Mouse (Mus musculus): ENCODE measurements around the gene Ucn2. TPM values are rescaled to one million over a fixed set of nuclear protein-coding genes. Genes with fewer than 3 reads are reported as not detected.

The Ucn2 gene
- polyA plus RNA-seq, 1 experiment from 2014 or later = not detected

DNA sequence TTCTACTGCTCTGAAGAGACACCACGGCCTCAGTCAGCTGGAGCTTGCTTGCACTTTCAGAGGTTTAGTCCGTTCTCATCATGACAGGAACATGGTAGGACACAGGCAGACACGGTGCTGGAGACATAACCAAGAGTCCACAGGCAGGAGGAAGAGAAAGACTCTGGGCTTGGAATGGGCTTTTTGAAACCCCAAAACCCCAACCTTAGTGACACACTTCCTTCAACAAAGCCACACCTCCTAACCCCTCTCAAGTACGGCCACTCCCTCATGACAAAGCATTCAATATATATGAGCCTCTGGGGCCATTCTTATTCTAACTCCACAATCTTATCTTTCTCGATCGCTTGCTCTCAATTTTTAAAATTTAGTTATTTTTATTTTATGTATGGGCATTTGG, 46.6 kb downstream of the Ucn2 start:
- ATAC-seq = no peak
- no peak overlapping the region for H3K27ac ChIP-seq (ENCODE audit: low read length)
- H3K27me3 ChIP-seq (ENCODE audit: control insufficient read depth, insufficient read depth, low read depth, low read length) = no peaks in the 10 kb centered on the region
- H3K4me3 ChIP-seq (ENCODE audit: low read depth, low read length) = no peak overlapping the region
- WGBS = 84% methylated on average over 6 of the region's 6 CpGs
- H3K9me3 ChIP-seq (replicated peaks; ENCODE audit: control insufficient read depth, low read length, poor library complexity, severe bottlenecking) = no peaks in the 10 kb centered on the region
- no peaks in the 10 kb centered on the region for H3K4me1 ChIP-seq (ENCODE audit: control insufficient read depth, insufficient read depth, low read length)
- no peak overlapping the region for H3K4me2 ChIP-seq (ENCODE audit: low read length)
- no peak overlapping the region for H3K9ac ChIP-seq (ENCODE audit: low read depth, low read length)
- H3K36me3 ChIP-seq (ENCODE audit: control insufficient read depth, insufficient read depth, low read length) = peaks cover 9% of the 10 kb centered on the region; the same call in 1 of the 2 replicates

MicroRNA genes within 50 kb of the gene (microRNA counts, 519-probe panel; counts per million panel counts)
- 386 counts per million, percentile 18 among the panel's probes with 10 or more counts for microRNA mmu-miR-711

Small RNAs within 50 kb of the gene (microRNA-seq; reads per million reads assigned to microRNA genes)
- gene Mir711 = not detected

Other genes with a start within 250 kb of the Ucn2 start
- 199 and 222 TPM in 2 replicates for gene Ip6k2, start 202.2 kb upstream of the Ucn2 start, polyA plus RNA-seq (2015; fragmentation: Nextera tagmentation; extraction: Ambion mirVana)
- 33.2 and 51.7 TPM in 2 replicates for gene Nckipsd, start 177.6 kb upstream of the Ucn2 start, polyA plus RNA-seq (2015; fragmentation: Nextera tagmentation; extraction: Ambion mirVana)
- gene Celsr3, start 159.7 kb upstream of the Ucn2 start, polyA plus RNA-seq (2015; fragmentation: Nextera tagmentation; extraction: Ambion mirVana) = 12.7 and 16.4 TPM in 2 replicates
- 17.5 and 19.0 TPM in 2 replicates for gene Slc26a6, start 132.7 kb upstream of the Ucn2 start, polyA plus RNA-seq (2015; fragmentation: Nextera tagmentation; extraction: Ambion mirVana)
- not detected in 2 replicates for gene Tmem89, start 71.4 kb upstream of the Ucn2 start, polyA plus RNA-seq (2015; fragmentation: Nextera tagmentation; extraction: Ambion mirVana)
- gene Uqcrc1, start 49.4 kb upstream of the Ucn2 start, polyA plus RNA-seq (2015; fragmentation: Nextera tagmentation; extraction: Ambion mirVana) = 417 and 452 TPM in 2 replicates
- 1.1 and 1.6 TPM in 2 replicates for gene Col7a1, start 32.4 kb upstream of the Ucn2 start, polyA plus RNA-seq (2015; fragmentation: Nextera tagmentation; extraction: Ambion mirVana)
- 31.5 and 31.9 TPM in 2 replicates for gene Pfkfb4, start 5.8 kb downstream of the Ucn2 start, polyA plus RNA-seq (2015; fragmentation: Nextera tagmentation; extraction: Ambion mirVana)
- gene Shisa5, start 52.6 kb downstream of the Ucn2 start, polyA plus RNA-seq (2015; fragmentation: Nextera tagmentation; extraction: Ambion mirVana) = 60.1 and 68.9 TPM in 2 replicates
- 12.1 and 13.7 TPM in 2 replicates for gene Trex1, start 73.7 kb downstream of the Ucn2 start, polyA plus RNA-seq (2015; fragmentation: Nextera tagmentation; extraction: Ambion mirVana)
- 31.5 and 34.1 TPM in 2 replicates for gene Atrip, start 88.1 kb downstream of the Ucn2 start, polyA plus RNA-seq (2015; fragmentation: Nextera tagmentation; extraction: Ambion mirVana)
- 12.5 and 13.1 TPM in 2 replicates for gene Ccdc51, start 96.5 kb downstream of the Ucn2 start, polyA plus RNA-seq (2015; fragmentation: Nextera tagmentation; extraction: Ambion mirVana)
- gene Tma7, start 96.6 kb downstream of the Ucn2 start, polyA plus RNA-seq (2015; fragmentation: Nextera tagmentation; extraction: Ambion mirVana) = 674 and 688 TPM in 2 replicates
- 17.9 and 19.1 TPM in 2 replicates for gene Plxnb1, start 109.4 kb downstream of the Ucn2 start, polyA plus RNA-seq (2015; fragmentation: Nextera tagmentation; extraction: Ambion mirVana)
- not detected in 2 replicates for gene Fbxw21, start 176.0 kb downstream of the Ucn2 start, polyA plus RNA-seq (2015; fragmentation: Nextera tagmentation; extraction: Ambion mirVana)
- gene Fbxw13, start 210.0 kb downstream of the Ucn2 start, polyA plus RNA-seq (2015; fragmentation: Nextera tagmentation; extraction: Ambion mirVana) = not detected in 2 replicates
- gene Fbxw20, start 248.7 kb downstream of the Ucn2 start, polyA plus RNA-seq (2015; fragmentation: Nextera tagmentation; extraction: Ambion mirVana) = not detected in 2 replicates

All from midbrain, embryonic 16.5 days (tissue).